ENCODE assay signal across 22 mouse cellular contexts in genomic region chr11:120568324-120568723, GRCm38 (mm10). TPM values are rescaled to one million over a fixed set of nuclear protein-coding genes. Genes with fewer than 3 reads are reported as not detected.
DNase-seq lines count a peak whose midpoint lies in the region; ATAC-seq and TF ChIP-seq lines count a peak whose summit lies in the region.
"Had no signal": no experiment of that assay in that cellular context is flagged by ENCODE, and none has a peak within 500 bp of the region (broad histone marks: within the 10 kb centered on the region; RNA-seq: fewer than 3 reads in every experiment).

No protein-coding gene starts in this region.

- TF ChIP-seq POLR2A in liver, adult 2 months (IDR thresholded peaks at IDR 0.05; ENCODE audit: extremely low read depth, insufficient read depth, low read length): no peak

- no peak for DNase-seq in liver, adult 2 months (ENCODE audit: extremely low read depth, low read depth, low spot score)
- no peak for DNase-seq in liver
- DNase-seq in ES-E14 (ENCODE audit: low read depth, low spot score): no peak
- DNase-seq: adrenal gland, postnatal 10 days; cerebellum, adult 11 months; cerebellum, adult 8-10 months; cerebellum, postnatal 14 days; embryo, embryonic 11 days; gastrocnemius, postnatal 36 days; heart, postnatal 36 days had no signal

- H3K27me3 ChIP-seq in intestine, embryonic 16.5 days (replicated peaks; ENCODE audit: control insufficient read depth, insufficient read depth, low read length): no peaks in the 10 kb centered on the region
- no peaks in the 10 kb centered on the region for H3K27me3 ChIP-seq in intestine, embryonic 15.5 days (replicated peaks)
- no peaks in the 10 kb centered on the region for H3K27me3 ChIP-seq in liver, adult 2 months (ENCODE audit: control insufficient read depth, insufficient read depth, low read length)
- H3K27me3 ChIP-seq in intestine, postnatal 0 days (replicated peaks; ENCODE audit: control insufficient read depth, insufficient read depth, low read length): no peaks in the 10 kb centered on the region
- H3K27me3 ChIP-seq in hindbrain, embryonic 13.5 days: no peaks in the 10 kb centered on the region
- H3K27me3 ChIP-seq: embryonic facial prominence, embryonic 12.5 days; forebrain, embryonic 15.5 days; heart, embryonic 13.5 days had no signal

- no peak overlapping the region for H3K9ac ChIP-seq in intestine, embryonic 16.5 days (ENCODE audit: low read depth, low read length)
- no peak overlapping the region for H3K9ac ChIP-seq in intestine, embryonic 15.5 days
- peak overlapping the region; percentile 29; the same call in 1 of the 2 replicates for H3K9ac ChIP-seq in liver, adult 2 months (ENCODE audit: low read depth, low read length)
- no peak overlapping the region for H3K9ac ChIP-seq in ES-E14 (ENCODE audit: insufficient read depth, low read depth, low read length, poor library complexity, severe bottlenecking)
- H3K9ac ChIP-seq in intestine, postnatal 0 days (ENCODE audit: low read depth, low read length): 0 out of 2 replicates have a peak overlapping the region, but pooled peaks have one; percentile 11
- no peak overlapping the region for H3K9ac ChIP-seq in hindbrain, embryonic 13.5 days
- H3K9ac ChIP-seq: embryonic facial prominence, embryonic 12.5 days; forebrain, embryonic 15.5 days; heart, embryonic 13.5 days had no signal

- no peak overlapping the region for H3K4me3 ChIP-seq in intestine, embryonic 16.5 days (ENCODE audit: low read length)
- no peak overlapping the region for H3K4me3 ChIP-seq in intestine, embryonic 15.5 days (replicated peaks)
- no peak overlapping the region for H3K4me3 ChIP-seq in liver, adult 2 months (ENCODE audit: insufficient read depth, low read depth, low read length)
- no peak overlapping the region for H3K4me3 ChIP-seq in ES-E14 (ENCODE audit: insufficient read depth in 1 of 2, low read depth in 1 of 2, low read length in 2 of 2, poor library complexity in 1 of 2, severe bottlenecking in 1 of 2)
- H3K4me3 ChIP-seq in intestine, postnatal 0 days (ENCODE audit: low read depth, low read length): no peak overlapping the region
- H3K4me3 ChIP-seq in hindbrain, embryonic 13.5 days: no peak overlapping the region
- H3K4me3 ChIP-seq: embryonic facial prominence, embryonic 12.5 days; forebrain, embryonic 15.5 days; heart, embryonic 13.5 days had no signal

- H3K9me3 ChIP-seq in intestine, embryonic 16.5 days (ENCODE audit: control insufficient read depth, low read length): no peaks in the 10 kb centered on the region
- no peaks in the 10 kb centered on the region for H3K9me3 ChIP-seq in intestine, embryonic 15.5 days
- H3K9me3 ChIP-seq in ES-E14 (ENCODE audit: control insufficient read depth, insufficient read depth, low read depth, low read length): no peaks in the 10 kb centered on the region
- no peaks in the 10 kb centered on the region for H3K9me3 ChIP-seq in intestine, postnatal 0 days (ENCODE audit: control insufficient read depth)
- no peaks in the 10 kb centered on the region for H3K9me3 ChIP-seq in hindbrain, embryonic 13.5 days
- H3K9me3 ChIP-seq: embryonic facial prominence, embryonic 12.5 days; forebrain, embryonic 15.5 days; G1E; heart, embryonic 13.5 days had no signal

- peaks cover 17% of the 10 kb centered on the region for H3K79me2 ChIP-seq in liver, adult 2 months (ENCODE audit: control insufficient read depth, insufficient read depth, low read length)

- no peak overlapping the region for H3K27ac ChIP-seq in intestine, embryonic 16.5 days (ENCODE audit: low read length)
- H3K27ac ChIP-seq in intestine, embryonic 15.5 days: no peak overlapping the region
- H3K27ac ChIP-seq in liver, adult 2 months (replicated peaks; ENCODE audit: insufficient read depth, low read depth, low read length): no peak overlapping the region
- no peak overlapping the region for H3K27ac ChIP-seq in ES-E14 (ENCODE audit: insufficient read depth, low read depth, low read length, poor library complexity, severe bottlenecking)
- H3K27ac ChIP-seq in intestine, postnatal 0 days (ENCODE audit: low read depth, low read length): peak overlapping the region; percentile 54
- no peak overlapping the region for H3K27ac ChIP-seq in hindbrain, embryonic 13.5 days
- H3K27ac ChIP-seq: embryonic facial prominence, embryonic 12.5 days; forebrain, embryonic 15.5 days; heart, embryonic 13.5 days had no signal

- no peak for ATAC-seq in intestine, embryonic 16.5 days
- ATAC-seq in intestine, embryonic 15.5 days: no peak
- no peak for ATAC-seq in intestine, postnatal 0 days
- ATAC-seq in hindbrain, embryonic 13.5 days (ENCODE audit: low FRiP score): no peak
- ATAC-seq: forebrain, embryonic 15.5 days; hindbrain, embryonic 16.5 days had no signal

- peaks cover 18% of the 10 kb centered on the region; the same call in 1 of the 2 replicates for H3K4me1 ChIP-seq in intestine, embryonic 16.5 days (ENCODE audit: control insufficient read depth, insufficient read depth, low read length)
- peaks cover 16% of the 10 kb centered on the region for H3K4me1 ChIP-seq in intestine, embryonic 15.5 days (replicated peaks)
- H3K4me1 ChIP-seq in liver, adult 2 months (ENCODE audit: control insufficient read depth, insufficient read depth, low read length): peaks cover 28% of the 10 kb centered on the region
- H3K4me1 ChIP-seq in ES-E14 (ENCODE audit: control insufficient read depth in 2 of 2, insufficient read depth in 2 of 2, low read length in 2 of 2, poor library complexity in 1 of 2): peaks cover 1 to 5% of the 10 kb centered on the region in 2 experiments; a peak in 2 of 4 replicates
- H3K4me1 ChIP-seq in intestine, postnatal 0 days (replicated peaks; ENCODE audit: control insufficient read depth, insufficient read depth, low read length): 0 out of 2 replicates have a peak, but pooled peaks cover 7% of the 10 kb centered on the region
- H3K4me1 ChIP-seq in hindbrain, embryonic 13.5 days (replicated peaks): peaks cover 16% of the 10 kb centered on the region

- in situ Hi-C loops in ES-E14 (cut with MboI; ENCODE audit: low sequenced_read_pairs in 2 of 2, unreplicated experiment in 2 of 2): no loop called here

- peak overlapping the region; percentile 10; the same call in 1 of the 2 replicates for H3K4me2 ChIP-seq in intestine, embryonic 16.5 days (ENCODE audit: low read depth, low read length)
- no peak overlapping the region for H3K4me2 ChIP-seq in intestine, embryonic 15.5 days (replicated peaks)
- H3K4me2 ChIP-seq in intestine, postnatal 0 days (replicated peaks; ENCODE audit: low read depth): peak overlapping the region; percentile 38; the same call in 1 of the 2 replicates
- no peak overlapping the region for H3K4me2 ChIP-seq in hindbrain, embryonic 13.5 days
- H3K4me2 ChIP-seq: embryonic facial prominence, embryonic 12.5 days; forebrain, embryonic 15.5 days; heart, embryonic 13.5 days had no signal

- WGBS in intestine, embryonic 16.5 days: 91% methylated on average over 6 of the region's 6 CpGs
- WGBS in intestine, embryonic 15.5 days: 94% methylated on average over 6 of the region's 6 CpGs
- WGBS in liver, adult 2 months: 71% methylated on average over 6 of the region's 6 CpGs
- 83% methylated on average over 6 of the region's 6 CpGs for WGBS in intestine, postnatal 0 days
- WGBS in hindbrain, embryonic 13.5 days: 92% methylated on average over 6 of the region's 6 CpGs

- no peak for TF ChIP-seq CTCF in liver, adult 2 months (IDR thresholded peaks at IDR 0.05; ENCODE audit: low read depth, low read length)
- TF ChIP-seq CTCF in intestine, postnatal 0 days (IDR thresholded peaks at IDR 0.05; ENCODE audit: low read depth): no peak

- H3K36me3 ChIP-seq in intestine, embryonic 16.5 days (ENCODE audit: control insufficient read depth, insufficient read depth, low read length): peaks cover 25% of the 10 kb centered on the region
- H3K36me3 ChIP-seq in intestine, embryonic 15.5 days: peaks cover 68% of the 10 kb centered on the region
- H3K36me3 ChIP-seq in liver, adult 2 months (ENCODE audit: control insufficient read depth, insufficient read depth, low read length): peaks cover 73% of the 10 kb centered on the region
- H3K36me3 ChIP-seq in ES-E14 (ENCODE audit: control insufficient read depth, insufficient read depth, low read length, poor library complexity, severe bottlenecking): peaks cover 59% of the 10 kb centered on the region
- peaks cover 77% of the 10 kb centered on the region for H3K36me3 ChIP-seq in intestine, postnatal 0 days (ENCODE audit: control insufficient read depth, insufficient read depth)
- H3K36me3 ChIP-seq in hindbrain, embryonic 13.5 days: peaks cover 76% of the 10 kb centered on the region

RNA-seq across cellular contexts. Expression of gene P4hb, which starts 4.7 kb away (rescaled TPM):
- polyA plus RNA-seq in intestine, embryonic 16.5 days (2015; fragmentation: Nextera tagmentation; extraction: Ambion mirVana): 1,365 and 1,538 TPM in 2 replicates
- polyA plus RNA-seq in intestine, embryonic 15.5 days (2015; fragmentation: Nextera tagmentation; extraction: Ambion mirVana): 992 and 1,107 TPM in 2 replicates
- 933 and 951 TPM in 2 replicates for total RNA-seq in liver, adult 2 months (2014; rRNA removed)
- 683 and 737 TPM in 2 replicates for polyA plus RNA-seq in liver, adult 2 months (2012; rRNA removed)
- 904 and 977 TPM in 2 replicates for total RNA-seq in ES-E14 (2012; rRNA removed)
- polyA plus RNA-seq in intestine, postnatal 0 days (2015; fragmentation: Nextera tagmentation; extraction: Ambion mirVana): 2,516 and 2,539 TPM in 2 replicates
- 289 and 294 TPM in 2 replicates for polyA plus RNA-seq in hindbrain, embryonic 13.5 days (2015; fragmentation: Nextera tagmentation; extraction: Ambion mirVana)

RNA-seq across cellular contexts. Expression of gene Arhgdia, which starts 13.1 kb away (rescaled TPM):
- 626 and 641 TPM in 2 replicates for polyA plus RNA-seq in intestine, embryonic 16.5 days (2015; fragmentation: Nextera tagmentation; extraction: Ambion mirVana)
- polyA plus RNA-seq in intestine, embryonic 15.5 days (2015; fragmentation: Nextera tagmentation; extraction: Ambion mirVana): 559 and 611 TPM in 2 replicates
- total RNA-seq in liver, adult 2 months (2014; rRNA removed): 14.9 and 22.3 TPM in 2 replicates
- polyA plus RNA-seq in liver, adult 2 months (2012; rRNA removed): 142 and 188 TPM in 2 replicates
- 161 and 253 TPM in 2 replicates for total RNA-seq in ES-E14 (2012; rRNA removed)
- polyA plus RNA-seq in intestine, postnatal 0 days (2015; fragmentation: Nextera tagmentation; extraction: Ambion mirVana): 474 and 493 TPM in 2 replicates
- 471 and 481 TPM in 2 replicates for polyA plus RNA-seq in hindbrain, embryonic 13.5 days (2015; fragmentation: Nextera tagmentation; extraction: Ambion mirVana)

RNA-seq across cellular contexts. Expression of gene Ppp1r27, which starts 17.4 kb away (rescaled TPM):
- 0.37 TPM in 1 of 2 replicates, not detected in the other for polyA plus RNA-seq in intestine, embryonic 16.5 days (2015; fragmentation: Nextera tagmentation; extraction: Ambion mirVana)
- not detected in 2 replicates for polyA plus RNA-seq in intestine, embryonic 15.5 days (2015; fragmentation: Nextera tagmentation; extraction: Ambion mirVana)
- 0.28 TPM in 1 of 2 replicates, not detected in the other for total RNA-seq in liver, adult 2 months (2014; rRNA removed)
- polyA plus RNA-seq in liver, adult 2 months (2012; rRNA removed): not detected in 2 replicates
- not detected in 2 replicates for total RNA-seq in ES-E14 (2012; rRNA removed)
- 1.4 and 1.6 TPM in 2 replicates for polyA plus RNA-seq in intestine, postnatal 0 days (2015; fragmentation: Nextera tagmentation; extraction: Ambion mirVana)
- polyA plus RNA-seq in hindbrain, embryonic 13.5 days (2015; fragmentation: Nextera tagmentation; extraction: Ambion mirVana): not detected in 2 replicates
- total RNA-seq: common myeloid progenitor, adult 5-6 weeks; G1E had no signal
- polyA plus RNA-seq: brain, embryonic 14.5 days; G1E; heart, embryonic 13.5 days; hindbrain, embryonic 11.5 days; hindbrain, embryonic 16.5 days had no signal

RNA-seq across cellular contexts. Expression of gene Mcrip1, which starts 18.8 kb away (rescaled TPM):
- 119 and 129 TPM in 2 replicates for polyA plus RNA-seq in intestine, embryonic 16.5 days (2015; fragmentation: Nextera tagmentation; extraction: Ambion mirVana)
- polyA plus RNA-seq in intestine, embryonic 15.5 days (2015; fragmentation: Nextera tagmentation; extraction: Ambion mirVana): 135 and 142 TPM in 2 replicates
- total RNA-seq in liver, adult 2 months (2014; rRNA removed): 11.7 and 13.6 TPM in 2 replicates
- 36.8 and 44.4 TPM in 2 replicates for polyA plus RNA-seq in liver, adult 2 months (2012; rRNA removed)
- total RNA-seq in ES-E14 (2012; rRNA removed): 18.9 and 20.2 TPM in 2 replicates
- polyA plus RNA-seq in intestine, postnatal 0 days (2015; fragmentation: Nextera tagmentation; extraction: Ambion mirVana): 68.7 and 73.4 TPM in 2 replicates
- polyA plus RNA-seq in hindbrain, embryonic 13.5 days (2015; fragmentation: Nextera tagmentation; extraction: Ambion mirVana): 234 and 241 TPM in 2 replicates

RNA-seq across cellular contexts. Expression of gene Alyref, which starts 29.8 kb away (rescaled TPM):
- polyA plus RNA-seq in intestine, embryonic 16.5 days (2015; fragmentation: Nextera tagmentation; extraction: Ambion mirVana): 19.6 and 86.6 TPM in 2 replicates
- 406 and 459 TPM in 2 replicates for polyA plus RNA-seq in intestine, embryonic 15.5 days (2015; fragmentation: Nextera tagmentation; extraction: Ambion mirVana)
- total RNA-seq in liver, adult 2 months (2014; rRNA removed): 33.8 and 34.5 TPM in 2 replicates
- polyA plus RNA-seq in liver, adult 2 months (2012; rRNA removed): 12.6 and 12.9 TPM in 2 replicates
- 300 and 397 TPM in 2 replicates for total RNA-seq in ES-E14 (2012; rRNA removed)
- polyA plus RNA-seq in intestine, postnatal 0 days (2015; fragmentation: Nextera tagmentation; extraction: Ambion mirVana): 209 and 226 TPM in 2 replicates
- polyA plus RNA-seq in hindbrain, embryonic 13.5 days (2015; fragmentation: Nextera tagmentation; extraction: Ambion mirVana): 267 and 290 TPM in 2 replicates

Comparison
In these comparisons a context has a peak if more than half of its experiments do, and no peak if none do; other contexts are left out.
1. H3K4me2 ChIP-seq: peak in intestine, embryonic 16.5 days (single experiment) and intestine, postnatal 0 days (single experiment); none in intestine, embryonic 15.5 days (single experiment) and hindbrain, embryonic 13.5 days (single experiment).
2. H3K9ac ChIP-seq: peak in liver, adult 2 months (single experiment) and intestine, postnatal 0 days (single experiment); none in intestine, embryonic 16.5 days (single experiment), intestine, embryonic 15.5 days (single experiment), ES-E14 (single experiment) and hindbrain, embryonic 13.5 days (single experiment).